ENCODE assay signal across 15 mouse cellular contexts in genomic region chr14:32532381-32533147, GRCm38 (mm10). TPM values are rescaled to one million over a fixed set of nuclear protein-coding genes. Genes with fewer than 3 reads are reported as not detected.
DNase-seq lines count a peak whose midpoint lies in the region; ATAC-seq lines count a peak whose summit lies in the region.
"Had no signal": no experiment of that assay in that cellular context is flagged by ENCODE, and none has a peak within 500 bp of the region (broad histone marks: within the 10 kb centered on the region; RNA-seq: fewer than 3 reads in every experiment).

No protein-coding gene starts in this region.

- H3K4me1 ChIP-seq in midbrain, embryonic 12.5 days, result peaks cover 15% of the 10 kb centered on the region
- H3K4me1 ChIP-seq in midbrain, embryonic 14.5 days (ENCODE audit: control insufficient read depth, insufficient read depth, low read length), result 0 out of 2 replicates have a peak, but pooled peaks cover 4% of the 10 kb centered on the region
- H3K4me1 ChIP-seq in forebrain, embryonic 14.5 days (ENCODE audit: control insufficient read depth, insufficient read depth, low read length), result peaks cover 3% of the 10 kb centered on the region; the same call in 1 of the 2 replicates

- no peaks in the 10 kb centered on the region for H3K27me3 ChIP-seq in midbrain, embryonic 12.5 days
- no peaks in the 10 kb centered on the region for H3K27me3 ChIP-seq in midbrain, embryonic 14.5 days (ENCODE audit: control insufficient read depth, insufficient read depth, low read length)
- no peaks in the 10 kb centered on the region for H3K27me3 ChIP-seq in forebrain, embryonic 14.5 days (replicated peaks; ENCODE audit: control insufficient read depth, insufficient read depth, low read length)
- H3K27me3 ChIP-seq: heart, embryonic 15.5 days; megakaryocyte, embryonic 14.5 days had no signal

- no peak overlapping the region for H3K4me3 ChIP-seq in midbrain, embryonic 12.5 days
- no peak overlapping the region for H3K4me3 ChIP-seq in midbrain, embryonic 14.5 days (replicated peaks; ENCODE audit: low read depth, low read length)
- no peak overlapping the region for H3K4me3 ChIP-seq in forebrain, embryonic 14.5 days (ENCODE audit: low read depth, low read length)
- H3K4me3 ChIP-seq: heart, embryonic 15.5 days; megakaryocyte, embryonic 14.5 days had no signal

- no peak for ATAC-seq in midbrain, embryonic 12.5 days (ENCODE audit: low FRiP score, low read depth)
- no peak for ATAC-seq in midbrain, embryonic 14.5 days (ENCODE audit: low FRiP score, low TSS enrichment)
- no peak for ATAC-seq in forebrain, embryonic 14.5 days
- ATAC-seq: CD4-positive, CD25-positive, alpha-beta regulatory T cell, adult 4 months had no signal

- no peak overlapping the region for H3K9ac ChIP-seq in midbrain, embryonic 12.5 days (replicated peaks)
- no peak overlapping the region for H3K9ac ChIP-seq in midbrain, embryonic 14.5 days (replicated peaks; ENCODE audit: low read length)
- H3K9ac ChIP-seq in forebrain, embryonic 14.5 days (ENCODE audit: low read length), result no peak overlapping the region
- H3K9ac ChIP-seq: heart, embryonic 15.5 days had no signal

- 0 out of 2 replicates have a peak overlapping the region, but pooled peaks have one; percentile 30 for H3K27ac ChIP-seq in midbrain, embryonic 12.5 days (replicated peaks)
- no peak overlapping the region for H3K27ac ChIP-seq in midbrain, embryonic 14.5 days (replicated peaks; ENCODE audit: low read depth, low read length)
- 0 out of 2 replicates have a peak overlapping the region, but pooled peaks have one; percentile 39 for H3K27ac ChIP-seq in forebrain, embryonic 14.5 days (ENCODE audit: low read depth, low read length)
- H3K27ac ChIP-seq: heart, embryonic 15.5 days had no signal

- H3K4me2 ChIP-seq in midbrain, embryonic 12.5 days (replicated peaks), result no peak overlapping the region
- H3K4me2 ChIP-seq in midbrain, embryonic 14.5 days (ENCODE audit: low read length), result no peak overlapping the region
- no peak overlapping the region for H3K4me2 ChIP-seq in forebrain, embryonic 14.5 days (ENCODE audit: low read length)
- H3K4me2 ChIP-seq: heart, embryonic 15.5 days had no signal

- peak; percentile 69 for DNase-seq in gastrocnemius, adult 18-20 months (ENCODE audit: low spot score)
- no peak for DNase-seq in gastrocnemius, postnatal 10 days
- no peak for DNase-seq in midbrain, embryonic 14.5 days
- no peak for DNase-seq in forebrain, embryonic 14.5 days (ENCODE audit: low spot score)
- peak; percentile 81 for DNase-seq in skeletal muscle tissue, adult 2 months (ENCODE audit: low read depth, low spot score)
- no peak for DNase-seq in cerebellum, adult 9-10 months
- DNase-seq in thymus, postnatal 36 days, result no peak
- DNase-seq: cerebellum, postnatal 36 days; kidney, adult 8-10 months; lung, adult 18-20 months; thymus, postnatal 4 days had no signal

- no peaks in the 10 kb centered on the region for H3K9me3 ChIP-seq in midbrain, embryonic 12.5 days
- H3K9me3 ChIP-seq in midbrain, embryonic 14.5 days (ENCODE audit: control insufficient read depth, low read length), result no peaks in the 10 kb centered on the region
- H3K9me3 ChIP-seq in forebrain, embryonic 14.5 days (replicated peaks; ENCODE audit: control insufficient read depth, low read length), result no peaks in the 10 kb centered on the region
- H3K9me3 ChIP-seq: heart, embryonic 15.5 days; megakaryocyte, embryonic 14.5 days had no signal

- WGBS in midbrain, embryonic 12.5 days, result 70% methylated on average over 7 of the region's 7 CpGs
- WGBS in midbrain, embryonic 14.5 days, result 74% methylated on average over 7 of the region's 7 CpGs
- 42% methylated on average over 7 of the region's 7 CpGs for WGBS in forebrain, embryonic 14.5 days

- H3K36me3 ChIP-seq in midbrain, embryonic 12.5 days, result peaks cover 20% of the 10 kb centered on the region
- H3K36me3 ChIP-seq in midbrain, embryonic 14.5 days (ENCODE audit: control insufficient read depth, insufficient read depth, low read length), result peaks cover 16% of the 10 kb centered on the region
- peaks cover 28% of the 10 kb centered on the region for H3K36me3 ChIP-seq in forebrain, embryonic 14.5 days (ENCODE audit: control insufficient read depth, insufficient read depth, low read length)

RNA-seq across cellular contexts. Expression of gene Ercc6, which starts 19.2 kb away (rescaled TPM):
- total RNA-seq in gastrocnemius, adult 18-20 months (2021), result 1 to 10 TPM; 3.9 to 4.2 TPM
- total RNA-seq in gastrocnemius, postnatal 10 days (2021), result 1 to 10 TPM; 5.8 to 8.8 TPM
- polyA plus RNA-seq in midbrain, embryonic 12.5 days (2016; fragmentation: Nextera tagmentation; extraction: Ambion mirVana), result 28.6 and 35.6 TPM in 2 replicates
- polyA plus RNA-seq in midbrain, embryonic 14.5 days (2014; fragmentation: Nextera tagmentation; extraction: Ambion mirVana), result 24.2 and 31.8 TPM in 2 replicates
- polyA plus RNA-seq in forebrain, embryonic 14.5 days (2014; fragmentation: Nextera tagmentation; extraction: Ambion mirVana), result 14.8 and 24.2 TPM in 2 replicates

Comparison
In these comparisons a context has a peak if more than half of its experiments do, and no peak if none do; other contexts are left out.
1. DNase-seq: peak in gastrocnemius, adult 18-20 months (single experiment) and skeletal muscle tissue, adult 2 months (single experiment); none in gastrocnemius, postnatal 10 days (single experiment), midbrain, embryonic 14.5 days (single experiment), forebrain, embryonic 14.5 days (single experiment), cerebellum, adult 9-10 months (single experiment) and thymus, postnatal 36 days (0 of 2).